Mouse (Mus musculus): Measurements from ENCODE around the gene Gadd45b.

Gadd45b gene

GRCm38 (mm10) chr10:80929299-80930226, at the start of gene Gadd45b:
Gadd45b (plus strand) TSS chr10:80930073.
- DNase-seq = peak; percentile 99

- peak; percentile 39 for DNase-seq
Measured at GRCm38 (mm10) chr10:80880131-80880641, 49.7 kb upstream of the Gadd45b start.

GRCm38 (mm10) chr10:80880901-80881300, 49.0 kb upstream of the Gadd45b start:
- DNase-seq = no peak

GRCm38 (mm10) chr10:80881301-80881700, 48.6 kb upstream of the Gadd45b start:
- DNase-seq = peak; percentile 60

DNA sequence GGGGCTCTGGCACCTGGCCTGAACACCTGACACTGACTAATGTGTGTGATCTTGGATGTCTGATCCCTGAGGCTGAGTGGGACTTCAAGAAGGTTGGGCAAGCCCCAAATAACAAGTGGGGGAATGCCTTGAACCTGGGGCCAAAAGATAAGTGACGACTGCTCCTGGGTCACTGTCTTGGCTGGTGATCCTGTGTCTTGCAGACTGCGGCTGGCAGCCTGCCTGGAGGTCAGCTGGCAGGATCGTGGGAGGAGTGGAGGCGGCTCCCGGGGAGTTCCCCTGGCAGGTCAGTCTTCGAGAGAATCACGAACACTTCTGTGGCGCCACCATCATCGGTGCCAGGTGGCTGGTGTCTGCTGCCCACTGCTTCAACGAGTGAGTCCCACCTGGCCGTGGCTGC, 42.7 kb upstream of the Gadd45b start:
- no peak for DNase-seq

DNA sequence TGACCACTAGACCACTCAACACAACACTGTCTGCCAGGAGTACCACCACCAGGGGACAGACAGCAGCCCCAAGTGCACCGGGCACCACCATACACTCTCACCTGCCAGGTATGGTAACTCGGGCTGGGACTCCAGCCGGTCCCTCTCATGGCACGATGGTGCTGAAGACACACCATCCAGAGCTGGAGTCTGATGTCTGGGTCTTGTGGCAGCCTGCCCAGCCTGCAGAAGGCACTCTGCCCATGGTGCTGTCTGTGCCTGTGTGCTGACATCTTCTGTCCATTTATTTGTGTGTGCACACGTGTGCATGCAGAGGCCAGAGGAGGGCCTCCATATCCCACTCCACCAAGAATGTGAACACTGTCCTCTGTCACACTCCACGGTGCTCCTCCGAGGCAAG, 34.8 kb upstream of the Gadd45b start:
- DNase-seq = no peak

- no peak for DNase-seq
Measured at GRCm38 (mm10) chr10:80895697-80896096, 34.2 kb upstream of the Gadd45b start.

DNA sequence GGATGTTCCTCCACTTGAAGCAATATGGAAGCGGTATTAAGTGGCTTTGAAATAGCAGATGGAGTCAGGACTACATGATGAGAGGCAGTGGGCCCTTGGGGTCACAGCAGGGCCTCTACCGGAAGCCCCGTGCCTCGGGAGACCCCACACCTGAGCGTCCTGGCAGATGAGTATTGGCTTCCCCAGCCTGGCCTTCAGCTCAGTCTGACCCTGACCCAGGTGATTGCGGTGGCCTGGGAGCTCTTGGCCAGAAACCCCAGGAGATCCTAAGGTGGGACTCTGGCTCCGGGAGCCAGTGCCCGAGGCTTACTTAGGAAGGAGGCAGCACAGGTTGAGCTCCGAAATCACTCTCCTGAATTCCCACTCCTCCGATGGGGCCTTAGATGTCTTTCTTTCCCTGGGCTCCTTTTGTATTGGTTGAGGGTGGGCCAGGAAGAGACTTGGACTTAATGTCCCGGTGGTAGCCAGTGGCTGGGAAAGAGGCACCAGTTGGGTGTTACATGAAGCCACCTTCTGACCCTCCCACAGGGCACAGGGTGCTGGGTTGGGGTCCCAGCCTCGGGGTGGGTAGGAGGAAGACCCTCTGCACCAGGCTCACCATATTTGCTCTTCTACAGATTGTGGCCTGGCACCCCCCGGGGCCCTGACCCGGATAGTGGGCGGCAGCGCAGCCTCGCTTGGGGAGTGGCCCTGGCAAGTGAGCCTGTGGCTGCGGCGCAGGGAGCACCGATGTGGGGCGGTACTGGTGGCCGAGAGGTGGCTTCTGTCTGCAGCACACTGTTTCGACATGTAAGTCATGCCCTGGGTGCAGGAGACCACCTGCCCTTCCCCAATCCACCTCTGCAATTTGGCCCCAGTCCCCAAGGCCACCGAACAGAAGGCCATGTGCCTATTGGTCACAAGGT, 33.0 kb upstream of the Gadd45b start:
- no peak for DNase-seq

- DNase-seq = peak; percentile 74
Measured at GRCm38 (mm10) chr10:80897861-80898510, 31.9 kb upstream of the Gadd45b start.

GRCm38 (mm10) chr10:80899074-80899473, 30.8 kb upstream of the Gadd45b start:
- no peak for DNase-seq

GRCm38 (mm10) chr10:80899591-80900317, 30.1 kb upstream of the Gadd45b start:
- DNase-seq = no peak

GRCm38 (mm10) chr10:80900318-80901247, 29.3 kb upstream of the Gadd45b start, which contains the start of gene Timm13:
Timm13 (minus strand) TSS chr10:80900969.
- DNase-seq = peak; percentile 100

DNA sequence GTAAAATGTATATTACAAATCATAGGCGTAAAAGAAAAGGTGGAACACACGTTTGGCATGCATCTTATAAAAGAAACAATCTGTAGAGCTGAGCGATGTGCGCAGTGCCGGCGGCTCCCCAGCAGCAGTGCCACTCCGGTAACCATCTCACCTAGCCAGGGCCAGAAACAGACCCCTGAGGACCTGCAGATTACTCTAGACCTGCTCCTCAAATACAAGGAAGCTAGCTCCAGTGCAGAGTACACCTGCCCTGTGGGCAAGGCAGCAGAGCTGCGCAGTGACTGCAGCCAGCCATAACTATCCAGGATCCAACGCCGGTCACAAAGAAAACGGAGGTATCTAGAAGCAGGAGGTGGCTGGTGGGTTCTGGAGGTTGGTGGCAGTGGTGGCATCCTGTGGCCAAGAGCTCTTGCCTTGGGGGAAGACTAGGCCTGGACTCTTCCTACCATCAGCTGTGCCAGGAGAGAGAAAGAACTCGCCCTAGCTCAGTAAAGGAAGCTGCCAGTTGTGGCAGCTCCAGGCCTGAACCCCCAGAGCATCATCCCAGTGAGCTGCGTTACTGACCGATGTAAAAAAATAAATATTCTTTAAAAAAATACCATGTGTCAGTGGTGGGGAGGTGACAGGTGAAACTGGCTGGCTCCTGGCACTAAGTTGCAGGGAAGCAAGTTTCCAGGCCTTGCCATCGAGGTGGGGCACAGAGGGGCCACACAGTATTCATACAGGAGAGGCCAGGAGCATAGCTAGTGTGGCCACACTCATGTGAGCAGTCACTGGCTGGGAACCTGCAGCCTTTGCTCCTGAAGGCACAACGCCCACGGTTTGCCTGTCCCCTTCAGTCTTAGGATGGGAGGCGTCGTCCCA, 28.2 kb upstream of the Gadd45b start:
- no peak for DNase-seq

DNA sequence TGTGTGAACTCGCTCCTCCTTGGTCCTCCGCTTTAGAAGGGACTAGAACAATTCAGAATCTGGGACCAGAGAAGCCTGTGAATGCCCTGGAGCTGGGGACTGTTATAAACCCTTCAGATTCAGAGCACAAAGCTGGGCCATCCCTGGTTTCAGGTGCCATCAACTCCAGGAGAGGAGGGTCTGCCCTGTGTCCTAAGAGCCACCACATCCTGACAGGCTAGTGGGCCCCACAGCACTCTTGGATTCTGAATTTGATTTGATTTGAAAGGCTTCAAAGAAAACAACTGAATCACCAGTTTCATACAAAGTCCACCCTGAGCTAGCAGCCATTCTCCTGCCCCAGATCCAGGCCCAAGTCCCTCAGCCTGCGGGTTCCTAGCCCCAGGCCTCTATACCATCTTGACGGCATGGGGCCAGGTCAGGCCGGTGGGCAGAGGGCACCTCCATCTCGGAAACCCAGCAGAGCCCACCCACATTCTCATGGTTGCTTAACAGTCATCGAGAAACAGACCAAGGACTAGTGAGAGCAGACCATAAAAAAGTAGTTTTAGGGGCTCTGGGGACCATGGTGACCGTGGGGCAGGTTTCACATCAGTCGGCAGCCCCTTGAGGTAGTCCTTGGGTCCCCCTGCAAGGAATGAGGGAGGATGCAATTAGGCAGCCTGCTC, 27.5 kb upstream of the Gadd45b start:
- no peak for DNase-seq

- DNase-seq = no peak
Measured at GRCm38 (mm10) chr10:80903282-80903681, 26.6 kb upstream of the Gadd45b start.

- DNase-seq = no peak
Measured at GRCm38 (mm10) chr10:80904004-80904693, 25.7 kb upstream of the Gadd45b start.

DNA sequence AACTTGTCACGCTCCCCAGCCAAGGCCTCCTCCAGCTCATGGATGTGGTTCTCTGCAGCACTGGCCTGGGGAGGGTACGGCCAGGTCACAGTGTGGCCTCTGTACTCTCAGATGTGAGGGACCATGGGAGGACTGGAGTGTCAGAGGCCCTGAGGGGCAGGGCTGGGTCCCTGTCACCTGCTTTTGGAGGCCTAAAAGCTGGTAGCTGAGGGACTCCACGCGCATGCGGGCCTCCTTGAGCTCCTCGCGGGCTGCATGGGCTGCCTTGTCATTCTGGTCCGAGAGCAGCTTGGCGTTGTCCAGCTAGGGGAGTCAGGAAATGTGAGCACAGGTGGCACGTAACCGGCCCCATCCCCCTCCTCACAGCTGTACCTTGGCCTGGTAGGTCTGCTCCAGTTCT, 25.2 kb upstream of the Gadd45b start:
- no peak for DNase-seq

DNA sequence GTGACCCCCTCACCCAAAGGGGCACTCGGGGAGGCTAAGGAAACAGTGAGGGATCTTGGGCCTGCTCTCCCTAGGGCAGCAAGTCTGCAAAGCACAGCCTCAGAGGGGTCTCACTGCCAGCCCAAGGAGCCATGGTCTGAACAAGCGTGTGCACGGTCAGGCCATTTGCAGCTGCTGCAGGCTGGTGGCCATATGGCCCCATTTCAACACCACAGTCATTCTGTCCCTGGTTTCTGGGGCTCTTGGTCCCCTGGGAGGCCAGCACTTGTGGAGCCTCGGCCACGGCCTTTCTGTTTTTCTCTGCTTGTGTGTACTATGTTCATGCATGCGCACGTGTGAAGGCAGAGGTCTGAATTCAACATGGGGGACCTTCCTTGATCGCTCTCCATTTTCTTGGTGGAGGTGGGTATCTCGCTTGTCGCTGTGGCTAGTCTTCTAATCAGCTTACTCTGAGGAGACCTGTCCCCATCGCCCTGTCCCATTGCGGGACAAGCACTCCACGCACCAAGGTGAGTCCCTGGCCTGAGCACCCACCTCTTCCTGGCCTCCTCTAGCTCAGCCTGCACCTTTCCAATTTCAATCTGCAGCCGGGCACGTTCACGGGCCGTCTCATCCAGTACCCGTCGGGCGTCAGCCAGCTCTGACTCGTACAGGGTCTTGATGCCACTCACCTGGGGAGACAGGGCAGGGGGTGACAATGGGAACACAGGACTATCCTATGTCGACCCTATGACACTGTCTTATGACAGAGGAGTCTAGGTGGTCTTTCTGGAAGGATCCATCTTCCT, 20.3 kb upstream of the Gadd45b start:
- DNase-seq = no peak

Measured in layer of hippocampus, adult 9-11 months (tissue).